Mouse (Mus musculus) spleen, adult 2 months (tissue): ENCODE results near the gene Ctu1. TPM values are rescaled to one million over a fixed set of nuclear protein-coding genes. Genes with fewer than 3 reads are reported as not detected.
"Not testable (repeated sequence)": the region's sequence is repeated elsewhere in the genome, so short reads cannot be mapped to it uniquely, and the experiment has no call there.

ENCODE experiments used
- DNase-seq, 2 experiments: peaks; one replicate each; pipeline versions ENCODE4 v3.0.0 to v3.0.0-alpha.2; 2012 to 2021; ENCODE audit warnings: low spot score in 2 of 2, low read depth in 1 of 2
- H3K27ac ChIP-seq: fragments of 200-500 bp; 2 replicates; pipeline ENCODE4 v1.5.1; 2012; ENCODE audit warnings: low read length, inconsistent platforms; ENCODE audit not compliant: insufficient read depth
- H3K27me3 ChIP-seq: fragments of 200-500 bp; 2 replicates; pipeline ENCODE4 v1.6.1; 2012; ENCODE audit warnings: mild to moderate bottlenecking, moderate library complexity, low read length, inconsistent platforms; ENCODE audit not compliant: control insufficient read depth, insufficient read depth
- H3K36me3 ChIP-seq: fragments of 200-500 bp; 2 replicates; pipeline ENCODE4 v1.6.1; 2012; ENCODE audit warnings: mild to moderate bottlenecking, low read length, inconsistent platforms; ENCODE audit not compliant: control insufficient read depth, insufficient read depth
- H3K4me1 ChIP-seq: fragments of 200-500 bp; 2 replicates; pipeline ENCODE4 v1.6.1; 2011; ENCODE audit warnings: inconsistent platforms; ENCODE audit not compliant: control insufficient read depth, insufficient read depth, insufficient read length
- H3K4me3 ChIP-seq: fragments of 200-500 bp; 2 replicates; pipeline ENCODE4 v1.5.1; 2011; ENCODE audit warnings: mild to moderate bottlenecking, inconsistent platforms; ENCODE audit not compliant: insufficient read depth, insufficient read length; ENCODE audit errors: extremely low read depth
- CTCF ChIP-seq: fragments of 200-500 bp; IDR thresholded peaks from 2 replicates; pipeline ENCODE4 v1.5.1; 2011; ENCODE audit warnings: mild to moderate bottlenecking, inconsistent platforms; ENCODE audit not compliant: insufficient read depth, insufficient read length, insufficient replicate concordance; ENCODE audit errors: extremely low read depth
- POLR2A ChIP-seq: fragments of 200-500 bp; IDR thresholded peaks from 2 replicates; pipeline ENCODE4 v1.6.1; 2011; ENCODE audit warnings: low read depth, low read length, inconsistent platforms
- WGBS: fragments of 180-500 bp; shearing (Covaris S2); methylation state at CpG from one replicate; pipeline ENCODE4 v1.1.7; 2018; 5-methylcytosine and 5-hydroxymethylcytosine counted together
- polyA plus RNA-seq: library from polyadenylated mRNA; depleted of rRNA; stranded (reverse); fragments of >200 nt; gene quantifications from 2 replicates; pipeline ENCODE4 v1.2.3, GENCODE M21; 2012

Gene Ctu1
- polyA plus RNA-seq, 1 experiment = 8.9 TPM

DNA sequence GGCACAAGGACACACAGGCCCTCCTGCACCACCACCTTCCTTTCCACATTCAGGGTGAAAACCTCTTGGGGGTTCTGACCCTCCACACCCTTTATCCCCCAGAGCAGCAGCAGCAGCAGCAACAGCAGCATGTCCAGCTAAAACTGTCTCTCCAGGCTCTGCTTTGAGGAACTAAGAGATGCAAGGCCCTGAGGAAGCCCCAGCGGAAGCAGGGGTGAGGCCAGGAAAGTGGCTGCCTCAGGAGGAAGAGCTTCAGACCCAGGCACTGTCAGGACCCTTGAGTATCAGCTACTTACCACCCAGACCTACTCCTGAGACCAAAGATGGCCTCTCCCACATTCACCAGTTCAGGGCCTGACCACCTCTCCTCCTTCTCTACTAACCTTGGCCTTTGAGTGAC is 11.8 kb upstream of the Ctu1 start, which contains the start of gene Siglece:
Siglece (minus strand) TSS at position 160 of the 400 bp plus-strand sequence.
- WGBS = 32% methylated on average over 1 of the region's 1 CpGs
- DNase-seq = no peak

DNA sequence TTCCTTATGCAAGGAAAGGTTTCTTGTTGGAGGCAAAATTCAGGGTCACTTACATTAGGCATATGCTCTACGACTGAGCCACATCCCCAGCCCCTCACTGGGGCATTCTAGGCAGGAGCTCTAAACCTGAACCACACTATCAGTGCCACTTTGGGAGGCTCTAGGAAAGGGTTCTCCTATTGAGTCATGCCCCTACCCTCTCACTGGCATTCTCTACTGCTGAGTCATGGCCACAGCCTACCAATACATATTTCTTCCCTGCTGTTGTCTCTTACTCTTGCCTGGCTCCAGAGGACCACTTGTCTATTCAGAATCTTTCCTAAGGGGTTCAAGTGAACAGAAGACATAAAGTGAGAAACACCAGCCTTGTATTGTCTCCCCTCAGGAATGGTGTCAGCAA is 9.0 kb upstream of the Ctu1 start:
- TF ChIP-seq POLR2A (no peak), CTCF (no peak)
- H3K36me3 ChIP-seq = no peaks in the 10 kb centered on the region
- no peak for DNase-seq
- H3K4me3 ChIP-seq = no peak overlapping the region
- no peaks in the 10 kb centered on the region for H3K4me1 ChIP-seq
- H3K27ac ChIP-seq = no peak overlapping the region
- 91% methylated on average over 1 of the region's 1 CpGs for WGBS
- no peaks in the 10 kb centered on the region for H3K27me3 ChIP-seq

More for the DNA sequence above, 11.8 kb upstream of the Ctu1 start, which contains the start of gene Siglece:
- TF ChIP-seq CTCF (no peak), POLR2A (no peak)
- Histone ChIP-seq H3K27me3 (no peaks in the 10 kb centered on the region), H3K4me3 (peak within 1 kb of the TSS; percentile 21), H3K27ac (peak within 1 kb of the TSS; percentile 19; the same call in 1 of the 2 replicates), H3K4me1 (no peaks in the 10 kb centered on the region), H3K36me3 (no peaks in the 10 kb centered on the region)

DNA sequence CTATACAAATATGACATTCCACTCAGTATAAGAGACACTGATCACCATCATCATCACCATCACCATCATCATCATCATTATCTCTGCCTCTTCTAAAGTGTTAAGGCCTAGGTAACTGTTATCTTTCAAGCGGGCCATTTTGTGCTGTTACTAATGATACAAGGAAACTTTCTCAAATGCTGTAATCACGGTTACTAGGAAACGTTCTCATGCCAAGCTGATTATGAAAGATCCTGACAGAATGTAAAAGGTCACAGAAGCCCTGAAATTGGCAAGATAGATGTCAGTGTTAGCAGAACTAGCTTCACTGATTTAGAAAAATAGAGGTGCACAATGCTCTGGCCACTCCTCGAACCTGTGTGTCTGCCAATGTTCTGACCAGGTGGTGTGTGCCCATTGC is 4.6 kb upstream of the Ctu1 start:
- not testable (repeated sequence) for H3K27ac ChIP-seq, H3K36me3 ChIP-seq, H3K4me1 ChIP-seq, H3K27me3 ChIP-seq, DNase-seq, H3K4me3 ChIP-seq
- WGBS = 81% methylated on average over 4 of the region's 4 CpGs

DNA sequence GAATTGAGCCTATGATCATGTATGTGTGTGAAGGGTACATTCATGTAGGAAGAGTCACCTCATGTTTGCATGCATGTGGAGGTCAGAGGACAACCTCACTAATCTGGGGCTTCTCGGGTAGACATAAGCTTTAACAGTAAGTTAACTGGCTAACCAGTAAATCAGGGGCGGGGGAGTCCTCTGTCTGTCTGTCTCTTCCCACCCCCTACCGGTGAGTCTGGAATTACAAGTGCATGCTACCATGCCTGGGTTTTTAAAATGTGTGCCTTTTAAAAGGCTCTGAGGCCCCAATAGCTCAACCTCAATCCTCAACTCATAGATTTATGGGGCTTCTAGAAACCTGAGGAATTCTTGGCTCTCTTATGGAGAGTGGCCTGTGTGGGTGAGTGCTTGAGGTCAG is 3.2 kb upstream of the Ctu1 start:
- DNase-seq = peak in 1 of 2 experiments; percentile 23
- no peak overlapping the region for H3K4me3 ChIP-seq
- TF ChIP-seq CTCF (peak; percentile 34; the same call in 1 of the 2 replicates), POLR2A (no peak)
- WGBS = 12% methylated on average over 3 of the region's 3 CpGs
- H3K27ac ChIP-seq = no peak overlapping the region
- H3K4me1 ChIP-seq = peaks cover 9% of the 10 kb centered on the region; the same call in 1 of the 2 replicates
- H3K36me3 ChIP-seq = no peaks in the 10 kb centered on the region
- no peaks in the 10 kb centered on the region for H3K27me3 ChIP-seq

DNA sequence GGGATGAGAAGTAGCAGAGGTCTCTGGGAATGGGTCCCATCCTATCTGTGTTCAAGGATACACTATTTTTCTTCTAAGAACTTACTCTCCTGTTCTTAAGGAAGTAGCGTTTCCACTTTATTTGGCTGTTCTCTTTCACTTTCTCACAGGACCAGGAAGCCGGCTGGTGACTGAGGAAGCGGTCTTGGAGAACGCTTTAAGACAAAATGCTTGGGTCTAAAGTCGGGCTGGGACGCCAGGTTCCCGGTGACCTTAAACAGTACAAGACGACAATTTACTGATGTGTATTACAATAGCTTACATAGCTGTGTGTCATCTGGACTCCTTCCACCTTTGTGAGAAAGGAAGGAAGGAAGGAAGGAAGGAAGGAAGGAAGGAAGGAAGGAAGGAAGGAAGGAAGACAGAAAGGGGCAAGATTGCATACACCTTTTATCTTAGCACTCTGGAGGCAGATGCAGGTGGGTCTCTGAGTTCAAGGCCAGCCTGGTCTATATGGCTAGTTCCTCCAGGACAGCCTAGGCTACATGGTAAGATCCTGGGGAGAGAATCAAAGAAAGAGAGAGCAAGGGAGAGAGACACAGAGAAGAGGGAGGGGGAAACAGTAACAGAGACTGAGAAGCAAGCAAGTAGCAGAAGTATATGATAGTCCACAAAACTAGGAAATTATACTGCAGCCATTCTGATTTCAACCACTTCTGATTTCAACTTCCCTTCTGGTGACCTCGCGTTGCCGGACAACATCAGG is 580 bp upstream of the Ctu1 start:
- Histone ChIP-seq H3K4me1 (peaks cover 9% of the 10 kb centered on the region; the same call in 1 of the 2 replicates), H3K27ac (peak overlapping the region; percentile 24; the same call in 1 of the 2 replicates), H3K36me3 (peaks cover 6% of the 10 kb centered on the region), H3K4me3 (peak overlapping the region; percentile 86), H3K27me3 (no peaks in the 10 kb centered on the region)
- 61% methylated on average over 11 of the region's 11 CpGs for WGBS
- DNase-seq = no peak
- TF ChIP-seq POLR2A (no peak), CTCF (no peak)

DNA sequence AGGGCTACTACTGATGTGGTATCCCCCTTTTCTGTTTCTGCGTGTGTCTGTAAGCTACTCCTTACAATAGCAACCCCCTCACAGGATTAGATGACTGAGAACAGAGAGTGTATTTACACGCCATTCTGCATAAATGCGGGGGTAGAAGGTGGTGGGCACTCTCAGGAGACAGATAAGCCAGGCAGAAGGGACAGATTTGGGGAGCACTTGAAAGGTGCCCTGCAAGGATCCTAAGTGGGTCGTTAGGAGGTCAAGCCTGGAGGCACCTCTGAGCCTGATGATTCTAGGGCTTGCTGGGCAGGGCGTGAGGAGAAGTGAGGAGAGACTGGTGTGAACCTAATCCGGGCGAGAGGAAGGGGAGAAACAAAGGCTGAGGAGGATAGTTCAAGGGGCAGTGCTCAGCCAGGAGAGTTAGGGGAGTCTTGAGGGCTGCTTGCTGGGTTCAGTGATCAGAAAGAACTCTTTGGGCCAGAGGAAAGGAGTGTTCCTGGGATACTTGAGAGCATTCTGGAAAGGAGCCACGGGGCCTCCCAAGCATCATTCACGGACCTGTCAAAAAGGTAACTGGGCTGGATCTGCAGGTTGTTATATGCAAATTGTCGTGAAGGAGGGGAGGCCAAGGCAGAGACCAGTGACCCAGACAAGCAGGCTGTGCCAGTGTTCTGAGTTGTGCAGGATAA is 905 bp downstream of the Ctu1 start:
- DNase-seq = no peak
- Histone ChIP-seq H3K27me3 (no peaks in the 10 kb centered on the region), H3K4me3 (peak overlapping the region; percentile 86; the same call in 1 of the 2 replicates), H3K27ac (no peak overlapping the region), H3K36me3 (peaks cover 19% of the 10 kb centered on the region), H3K4me1 (peaks cover 9% of the 10 kb centered on the region; the same call in 1 of the 2 replicates)
- WGBS = 23% methylated on average over 10 of the region's 10 CpGs
- TF ChIP-seq CTCF = no peak
- no peak for TF ChIP-seq POLR2A

DNA sequence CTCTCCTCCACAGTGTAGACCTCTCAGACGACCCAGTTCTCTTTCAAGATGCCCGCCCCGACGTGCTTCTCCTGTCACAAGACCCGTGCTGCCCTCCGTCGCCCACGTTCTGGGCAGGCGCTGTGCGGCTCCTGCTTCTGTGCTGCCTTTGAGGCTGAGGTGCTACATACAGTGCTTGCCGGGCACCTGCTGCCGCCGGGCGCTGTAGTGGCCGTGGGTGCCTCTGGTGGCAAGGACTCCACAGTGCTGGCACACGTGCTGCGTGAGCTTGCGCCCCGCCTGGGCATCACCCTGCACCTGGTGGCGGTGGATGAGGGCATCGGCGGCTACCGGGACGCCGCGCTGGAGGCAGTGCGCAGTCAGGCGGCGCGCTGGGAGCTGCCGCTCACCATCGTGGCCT is 3.3 kb downstream of the Ctu1 start:
- Histone ChIP-seq H3K27me3 (no peaks in the 10 kb centered on the region), H3K4me1 (peaks cover 9% of the 10 kb centered on the region; the same call in 1 of the 2 replicates), H3K36me3 (peaks cover 19% of the 10 kb centered on the region), H3K4me3 (no peak overlapping the region), H3K27ac (no peak overlapping the region)
- no peak for TF ChIP-seq POLR2A
- no peak for TF ChIP-seq CTCF
- WGBS = 95% methylated on average over 32 of the region's 32 CpGs
- DNase-seq = no peak
